Mouse (Mus musculus) gastrocnemius, adult 8-10 months (tissue): ENCODE measurements around the gene Med28. TPM values are rescaled to one million over a fixed set of nuclear protein-coding genes. Genes with fewer than 3 reads are reported as not detected.

Experiments used
- DNase-seq, 2 experiments: peaks; one replicate each; pipeline ENCODE4 v3.0.0; 2022; ENCODE audit warnings: low spot score in 2 of 2
- total RNA-seq, 4 experiments: library from RNA; stranded (reverse); gene quantifications; 2 replicates each; pipeline ENCODE4 v1.2.4; 2022

Med28 gene
- total RNA-seq, 4 experiments from 2014 or later, result 55.1 to 62.7 (median 56.8) TPM

DNA sequence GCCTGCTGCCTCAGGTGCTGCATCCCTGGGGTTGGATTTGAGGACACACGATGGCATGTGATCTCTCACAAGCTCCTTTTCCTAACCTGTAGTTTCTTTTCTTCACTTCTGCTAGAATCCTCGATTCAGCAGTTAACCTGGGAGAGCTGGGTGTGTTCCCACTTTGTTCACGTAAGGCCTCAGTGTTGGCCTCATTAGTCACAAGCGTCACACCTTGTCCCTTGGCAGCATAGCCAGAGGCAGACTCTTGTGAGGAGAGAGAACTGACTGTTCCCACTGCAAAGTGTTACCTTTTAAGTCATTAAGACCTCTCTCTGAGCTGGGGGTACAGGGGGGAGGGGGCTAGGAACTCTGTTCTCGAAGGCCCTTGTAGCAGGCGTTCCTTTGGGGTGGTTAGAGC is 7.1 kb upstream of the Med28 start:
- DNase-seq, result no peak

DNA sequence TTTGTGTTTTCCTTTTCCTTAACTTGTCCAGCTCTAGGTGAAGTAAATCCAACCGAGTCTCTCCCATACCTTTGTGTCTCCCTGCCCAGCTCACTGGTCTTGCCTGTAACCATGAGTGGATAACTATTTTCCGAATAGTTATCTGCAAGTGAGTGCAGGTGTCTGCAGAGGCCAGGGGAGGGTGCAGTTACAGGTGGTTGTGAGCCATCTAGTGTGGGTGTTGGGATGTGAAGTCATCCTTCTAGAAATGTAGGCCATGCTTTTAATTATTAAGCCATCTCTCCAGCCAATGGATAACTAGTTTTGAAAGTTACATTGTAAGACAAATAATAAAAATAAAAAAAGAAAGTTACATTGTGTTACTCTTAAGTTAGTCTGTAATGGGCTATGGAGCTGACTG is 6.5 kb upstream of the Med28 start:
- no peak for DNase-seq

DNA sequence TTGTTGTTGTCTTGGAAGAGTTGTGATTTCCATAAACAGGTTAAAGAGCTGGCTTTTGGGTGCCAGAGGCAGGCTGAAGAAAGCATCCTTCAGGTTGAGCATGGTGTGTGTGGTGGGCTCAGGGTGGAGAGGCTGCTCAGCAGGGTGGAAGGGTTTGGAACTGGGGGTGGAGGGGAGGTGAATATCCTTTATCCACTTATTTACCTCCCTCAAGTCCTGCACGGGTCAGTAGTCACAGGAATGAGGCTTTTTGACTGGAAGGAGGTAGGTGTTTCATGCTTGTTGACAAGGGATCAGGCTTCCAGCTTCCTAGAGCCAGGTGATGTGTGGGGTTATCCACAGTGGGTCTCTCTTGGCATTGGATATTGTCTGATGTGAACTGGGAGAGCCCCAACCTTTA is 5.4 kb upstream of the Med28 start:
- no peak for DNase-seq

DNA sequence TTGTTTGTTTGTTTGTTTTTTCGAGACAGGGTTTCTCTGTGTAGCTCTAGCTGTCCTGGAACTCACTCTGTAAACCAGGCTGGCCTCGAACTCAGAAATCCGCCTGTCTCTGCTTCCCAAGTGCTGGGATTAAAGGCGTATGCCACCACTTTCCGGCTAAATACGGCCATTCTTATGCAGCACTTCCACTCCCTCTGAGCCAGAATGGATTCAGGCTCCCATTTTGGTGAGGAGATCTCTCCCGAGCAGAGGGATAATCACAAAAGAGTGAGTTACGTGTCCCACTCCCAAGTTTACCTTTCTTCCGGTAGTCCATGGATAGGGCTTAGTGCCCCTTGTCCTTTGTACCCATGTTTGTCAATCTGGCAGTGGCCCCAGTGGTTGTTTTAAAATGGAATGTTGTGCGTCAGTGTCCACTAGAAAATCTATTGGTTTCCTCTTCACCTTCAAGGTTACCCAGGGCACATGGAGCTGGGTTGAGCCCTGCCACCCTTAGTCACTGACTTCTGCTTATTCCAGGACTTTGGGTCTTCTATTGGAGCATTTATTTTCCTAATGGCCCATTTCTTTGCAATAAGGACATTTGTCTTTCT is 4.8 kb upstream of the Med28 start:
- no peak for DNase-seq

DNA sequence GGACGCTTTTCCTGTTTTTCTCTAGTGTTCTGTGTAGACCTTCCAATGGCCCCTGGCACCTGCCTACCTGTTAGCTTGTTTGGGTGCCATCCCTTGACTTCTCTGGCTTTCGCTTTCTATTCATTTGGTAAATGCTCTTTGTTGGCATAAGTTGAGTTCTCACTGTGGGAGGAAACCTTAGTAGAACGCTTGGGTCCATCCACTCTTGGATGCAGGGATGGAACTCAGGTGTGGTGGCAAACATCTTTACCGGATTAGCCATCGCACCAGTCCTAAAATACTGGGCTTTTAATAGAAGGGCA is 731 bp downstream of the Med28 start:
- no peak for DNase-seq

DNA sequence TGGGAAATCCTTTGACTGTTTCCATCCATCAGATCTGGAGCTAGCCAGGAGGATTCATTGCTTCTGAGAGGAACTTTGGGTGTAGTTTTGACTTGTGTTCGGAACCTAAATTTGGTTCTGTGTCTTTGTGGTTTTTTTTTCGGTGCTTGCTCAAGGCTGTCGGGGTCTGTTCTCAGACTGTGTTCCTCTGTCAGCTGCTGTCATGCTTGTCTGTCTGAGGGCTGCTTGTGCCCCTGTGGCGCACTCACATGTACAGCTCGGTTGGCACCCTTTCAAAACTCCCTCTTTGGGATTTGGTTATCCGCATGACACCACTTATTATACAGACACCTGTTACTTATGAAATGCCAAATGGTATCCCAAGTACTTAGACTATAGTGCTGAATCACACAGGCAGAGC is 1.6 kb downstream of the Med28 start:
- DNase-seq, result no peak

DNA sequence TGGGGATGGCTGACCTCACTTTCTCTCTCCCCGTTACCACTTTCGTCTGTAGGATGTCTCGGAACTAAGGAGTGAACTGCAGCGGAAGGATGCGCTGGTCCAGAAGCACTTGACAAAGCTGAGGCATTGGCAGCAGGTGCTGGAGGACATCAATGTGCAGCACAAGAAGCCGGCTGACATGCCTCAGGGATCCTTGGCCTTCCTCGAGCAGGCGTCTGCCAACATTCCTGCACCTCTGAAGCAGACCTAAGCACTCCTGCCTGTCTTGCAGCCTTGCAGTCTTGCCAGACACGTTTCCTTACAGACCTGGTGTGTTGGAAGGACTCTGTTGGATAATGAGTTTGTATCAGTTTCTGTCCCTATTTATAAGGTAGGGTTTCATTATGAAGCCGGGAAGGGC is 5.1 kb downstream of the Med28 start:
- no peak for DNase-seq

DNA sequence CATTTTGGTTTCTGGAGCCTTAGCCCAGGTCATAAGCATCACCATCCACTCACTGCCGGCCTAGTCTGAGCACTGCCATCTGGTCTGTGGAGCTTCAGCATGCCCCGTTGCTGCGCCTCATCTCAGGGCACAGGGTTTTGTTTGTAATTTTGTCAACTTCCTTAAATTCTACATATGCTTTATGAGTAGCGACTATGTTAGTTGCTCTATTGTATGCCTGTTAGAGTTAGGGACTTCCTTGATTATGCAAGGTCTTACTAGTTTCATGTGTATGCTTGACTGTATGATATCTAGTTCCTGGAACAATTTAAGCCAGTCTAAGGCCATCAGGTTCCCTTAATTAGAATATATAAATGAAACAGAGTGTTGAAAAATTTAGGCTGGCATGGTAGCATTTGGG is 6.3 kb downstream of the Med28 start:
- no peak for DNase-seq

DNA sequence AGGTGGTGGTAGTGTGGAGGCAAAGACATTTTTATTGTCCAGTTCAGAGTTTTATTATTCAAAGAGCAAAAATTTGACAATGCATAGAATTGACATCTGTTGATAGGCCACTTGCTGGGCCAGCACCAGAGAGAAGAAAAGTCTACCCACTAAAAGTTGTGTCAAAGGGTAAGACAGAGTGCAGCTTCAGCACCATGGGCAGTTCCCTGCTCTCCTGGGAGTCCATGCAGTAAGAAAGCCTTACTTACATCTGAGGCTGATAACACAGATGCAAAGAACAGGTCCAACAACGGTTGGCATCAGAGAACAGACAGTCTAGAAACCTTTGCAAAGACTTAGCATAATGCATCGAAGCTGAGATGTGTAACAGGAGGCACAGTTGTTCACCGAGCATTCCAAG is 9.7 kb downstream of the Med28 start:
- no peak for DNase-seq

DNA sequence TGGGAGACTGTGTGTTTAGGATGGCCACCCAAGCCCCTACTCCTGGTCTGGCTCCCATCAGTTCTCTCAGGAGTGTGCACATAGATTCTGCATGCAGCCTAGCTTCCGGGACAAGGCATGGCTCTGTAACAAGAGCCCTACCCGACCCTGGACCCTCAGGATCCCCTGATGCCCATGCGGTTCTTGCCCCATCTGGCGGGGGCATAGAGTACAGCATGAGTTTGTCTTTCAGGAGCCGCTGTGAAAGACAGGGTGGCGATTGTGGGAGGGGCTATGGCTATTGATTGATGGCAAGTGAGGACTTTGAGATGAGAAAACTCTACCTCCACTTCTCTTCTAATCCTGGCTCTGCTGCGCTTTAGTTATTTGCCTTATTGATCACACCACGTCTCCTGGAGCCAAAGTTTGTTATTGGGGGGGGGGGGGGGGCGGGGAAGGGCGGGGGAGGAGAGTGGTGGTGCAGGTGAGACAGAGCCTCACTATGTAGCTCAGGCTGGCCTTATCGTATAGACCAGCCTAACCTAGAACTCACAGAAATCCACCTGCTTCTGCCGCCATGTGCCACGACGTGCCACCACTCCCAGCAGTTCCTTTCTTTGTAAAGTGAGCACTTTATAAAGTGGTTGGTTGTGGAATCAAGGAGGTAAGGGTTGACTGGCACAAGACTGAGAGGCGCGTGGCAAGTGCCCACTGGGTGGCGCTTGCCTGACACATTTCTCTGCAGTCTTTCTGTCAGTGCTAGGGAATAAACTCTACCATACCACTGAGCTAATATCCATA is 14.5 kb downstream of the Med28 start:
- peak in 1 of 2 experiments; percentile 42 for DNase-seq

DNA sequence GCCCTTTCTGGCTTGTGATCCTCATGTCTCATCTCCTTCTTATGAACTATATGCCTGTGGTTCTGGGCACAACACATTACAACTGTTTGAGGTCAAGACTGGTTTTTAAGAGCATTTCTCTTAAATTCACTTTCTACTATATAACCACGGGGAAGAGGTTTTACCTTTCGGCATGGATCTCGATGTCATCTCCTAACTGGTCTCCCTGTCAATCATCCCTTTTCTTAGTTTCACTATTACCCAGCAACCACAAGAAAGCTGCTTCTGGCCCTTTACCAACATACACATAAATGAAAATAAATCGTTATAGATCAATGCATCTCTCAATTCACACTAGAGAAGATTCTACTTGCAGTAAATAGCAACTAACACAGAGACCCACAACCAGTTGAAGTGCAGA is 15.1 kb downstream of the Med28 start:
- DNase-seq, result no peak

DNA sequence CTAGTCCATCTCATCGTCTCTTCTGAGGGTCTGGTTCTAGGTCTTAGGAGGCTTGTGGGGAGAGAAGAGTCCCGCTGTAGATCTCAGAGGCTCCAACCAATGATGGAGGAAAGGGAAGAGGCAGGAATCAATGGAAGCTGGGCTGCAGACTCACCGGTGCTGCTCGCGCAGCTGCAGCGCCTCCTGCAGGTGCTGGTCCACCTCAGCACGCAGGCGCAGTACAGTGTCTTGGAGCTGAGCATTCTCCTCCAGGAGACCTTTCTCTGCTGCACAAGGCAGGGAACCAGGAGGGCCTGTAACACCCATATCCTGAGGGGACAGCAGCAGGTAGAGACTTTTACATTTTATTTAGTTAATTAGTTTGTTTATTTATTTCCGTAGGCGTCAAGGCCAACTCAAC is 19.5 kb downstream of the Med28 start:
- no peak for DNase-seq

DNA sequence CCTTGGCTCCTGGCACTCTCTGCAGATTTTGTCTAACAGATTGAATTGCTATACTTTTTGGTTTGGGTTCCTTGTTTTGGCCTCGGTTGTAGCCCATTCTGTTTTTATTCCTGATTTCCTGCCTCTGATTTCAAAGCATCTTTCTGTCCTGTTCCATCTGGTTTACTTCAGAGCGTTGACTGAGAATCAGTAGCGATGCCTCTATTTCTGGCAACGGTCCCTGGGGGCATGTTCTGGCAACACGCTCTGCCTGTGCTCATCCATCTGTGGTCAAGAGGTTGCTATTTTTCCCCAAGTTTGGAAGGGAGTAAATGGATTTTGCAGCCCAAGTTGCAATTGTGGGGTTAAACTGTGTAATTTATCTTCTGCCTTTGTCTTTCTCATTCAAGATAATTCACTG is 23.3 kb downstream of the Med28 start:
- no peak for DNase-seq

DNA sequence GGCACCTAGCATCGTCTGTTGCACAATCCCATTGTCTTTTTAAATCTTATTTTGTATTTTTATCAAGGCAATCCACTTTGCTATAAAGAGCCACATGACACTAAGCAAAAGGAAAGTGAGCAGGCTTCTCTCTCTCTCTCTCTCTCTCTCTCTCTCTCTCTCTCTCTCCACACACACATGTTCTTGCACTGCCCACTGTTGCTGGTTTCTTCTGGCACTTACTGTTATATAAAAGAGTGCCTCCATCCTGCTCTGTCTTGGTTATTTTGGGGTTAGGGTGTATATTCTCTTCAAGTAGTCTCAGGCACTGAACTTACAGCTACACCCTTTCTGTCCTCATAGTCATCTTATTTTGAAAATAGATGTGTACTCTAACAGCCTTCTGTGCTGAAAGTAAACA is 29.6 kb downstream of the Med28 start:
- DNase-seq, result no peak

DNA sequence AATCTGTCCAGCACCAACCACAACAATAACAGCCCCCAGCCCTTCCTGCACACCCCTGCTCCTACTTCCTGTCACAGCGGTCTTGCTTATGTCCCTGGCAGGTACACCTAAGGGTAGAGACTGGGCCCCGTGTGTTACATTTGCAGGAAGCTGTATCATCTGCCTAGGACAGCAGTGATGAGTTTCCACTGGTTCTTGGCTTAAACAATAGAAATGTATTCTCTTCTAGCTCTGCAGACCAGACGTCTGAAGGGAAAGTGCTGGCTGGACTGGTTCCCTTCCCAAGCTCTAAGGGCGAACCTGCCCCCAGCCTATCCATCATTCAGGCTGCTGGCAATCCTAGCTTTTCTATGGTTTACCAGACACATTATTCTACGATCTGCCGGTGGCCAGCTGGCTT is 44.0 kb downstream of the Med28 start:
- DNase-seq, result no peak

DNA sequence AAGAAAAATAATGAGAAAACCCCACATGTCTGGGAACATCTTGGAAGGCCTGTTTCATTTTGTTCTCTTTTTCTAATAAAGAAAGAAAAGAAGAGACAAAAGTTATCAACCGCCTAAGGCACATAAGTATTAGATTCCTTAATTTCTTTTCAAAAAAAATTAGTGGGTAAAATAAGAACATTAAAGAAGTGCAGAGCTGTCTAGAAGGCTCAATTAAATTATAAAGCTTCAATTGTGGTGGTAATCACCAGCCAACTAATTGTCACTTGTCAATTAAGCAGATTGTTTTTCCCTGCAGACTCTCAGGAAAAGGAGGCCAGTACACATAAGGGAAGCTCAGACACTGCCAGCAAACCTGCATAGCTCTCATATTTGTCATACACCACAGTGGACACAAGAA is 45.8 kb downstream of the Med28 start:
- DNase-seq, result no peak

DNA sequence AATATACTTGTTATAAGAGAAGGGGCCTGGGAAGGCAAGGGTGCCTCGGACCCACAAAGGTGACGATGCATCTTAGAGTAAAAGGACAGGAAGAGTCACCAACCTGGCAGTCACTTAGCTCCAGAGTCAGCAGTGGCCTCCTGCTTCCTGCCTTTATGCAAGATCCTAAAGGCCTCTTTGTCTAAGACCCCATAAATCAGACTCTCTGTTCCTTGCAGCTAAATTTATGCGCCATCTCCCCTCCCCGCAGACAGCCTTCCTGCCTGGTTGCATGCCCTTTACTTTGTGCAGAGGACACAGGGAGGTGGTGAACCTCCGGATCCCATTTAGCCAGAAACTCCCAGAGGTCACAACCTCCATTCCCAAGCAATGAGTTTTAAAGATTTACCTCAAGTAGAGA is 52.8 kb downstream of the Med28 start:
- DNase-seq, result no peak

DNA sequence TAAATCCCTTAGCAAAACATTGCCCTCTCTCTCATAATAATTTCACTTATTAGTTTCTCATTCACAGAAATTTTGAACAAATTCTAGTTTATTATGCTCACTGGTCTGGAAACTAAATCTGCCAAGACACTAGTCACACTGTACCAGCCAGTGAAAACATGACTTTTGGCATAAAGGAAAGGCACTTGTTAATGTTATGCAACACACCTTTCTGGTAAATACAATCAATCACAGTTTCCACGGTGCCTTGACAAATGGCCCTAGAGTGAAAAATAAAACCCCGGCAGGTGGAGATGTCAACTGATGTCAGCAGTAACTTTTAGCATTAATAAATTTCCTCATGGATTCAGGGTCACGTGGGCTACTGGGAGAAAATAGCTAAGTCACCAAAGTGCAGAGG is 56.7 kb downstream of the Med28 start:
- no peak for DNase-seq

DNA sequence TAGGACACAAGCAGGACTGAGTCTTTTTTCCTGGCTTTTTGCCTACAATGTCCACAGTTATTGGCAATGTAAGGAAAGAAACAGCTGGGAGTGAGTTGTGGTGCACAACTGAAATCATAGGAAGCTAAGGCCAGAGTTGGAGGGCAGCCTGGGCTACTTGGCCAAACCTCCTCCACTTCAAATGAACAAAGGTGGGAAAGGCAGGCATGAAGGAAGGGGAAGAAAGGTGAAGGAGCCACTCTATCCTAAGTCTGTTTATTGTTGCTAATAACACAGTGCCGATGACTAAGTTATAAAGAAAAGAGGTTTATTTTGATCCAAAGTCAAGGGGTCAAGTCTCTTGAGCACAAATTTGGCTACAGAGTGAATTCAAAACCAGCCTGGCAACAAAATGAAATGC is 57.3 kb downstream of the Med28 start:
- no peak for DNase-seq
